Mouse (Mus musculus) left cerebral cortex, postnatal 14 days (tissue): ENCODE data around the gene Mat1a. TPM values are rescaled to one million over a fixed set of nuclear protein-coding genes. Genes with fewer than 3 reads are reported as not detected.

ENCODE experiments used
- DNase-seq, 2 experiments: peaks; one replicate each; pipeline ENCODE4 v3.0.0; 2021 to 2022; ENCODE audit warnings: low spot score in 2 of 2, mixed read lengths in 1 of 2
- intact Hi-C: fragments of 180-260 bp; cut with DNase I; formaldehyde crosslinking; loops from one replicate; pipeline ENCODE4 v1.15.1; 2025
- total RNA-seq, 2 experiments: library from RNA; stranded (reverse); gene quantifications; 2 replicates each; pipeline ENCODE4 v1.2.3; 2021

The Mat1a gene
- total RNA-seq, 2 experiments from 2014 or later: not detected

GRCm38 (mm10) chr14:41127997-41128396, 23.2 kb downstream of the Mat1a start:
- peak; percentile 41 to 52 for DNase-seq
- intact Hi-C loops: no loop called here

GRCm38 (mm10) chr14:41131540-41131939, 26.7 kb downstream of the Mat1a start, which contains the start of gene Sftpa1:
Gene Sftpa1, plus strand, starts transcription at chr14:41131782.
- no peak for DNase-seq
- intact Hi-C loops: no loop called here

DNA sequence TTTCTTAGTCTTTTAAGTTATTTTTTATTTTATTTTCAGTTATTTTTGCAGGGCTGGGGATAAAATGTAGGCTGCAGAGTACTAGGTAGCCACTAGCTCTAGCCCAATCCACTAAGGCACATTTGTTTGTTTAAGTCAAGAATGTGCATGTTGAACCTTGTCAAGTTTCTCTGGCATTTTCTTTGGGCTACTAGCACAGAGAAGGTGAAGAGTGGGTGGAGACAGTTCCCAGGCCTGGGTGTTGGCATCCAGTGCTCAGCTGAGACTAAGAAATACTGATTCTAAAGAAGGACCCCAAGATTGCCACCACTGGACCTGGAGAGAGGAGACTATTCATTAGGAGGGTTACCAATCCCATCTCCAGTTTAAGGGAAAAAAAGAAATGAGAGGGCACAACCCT, 32.2 kb downstream of the Mat1a start:
- DNase-seq: no peak
- intact Hi-C loops: no loop called here

DNA sequence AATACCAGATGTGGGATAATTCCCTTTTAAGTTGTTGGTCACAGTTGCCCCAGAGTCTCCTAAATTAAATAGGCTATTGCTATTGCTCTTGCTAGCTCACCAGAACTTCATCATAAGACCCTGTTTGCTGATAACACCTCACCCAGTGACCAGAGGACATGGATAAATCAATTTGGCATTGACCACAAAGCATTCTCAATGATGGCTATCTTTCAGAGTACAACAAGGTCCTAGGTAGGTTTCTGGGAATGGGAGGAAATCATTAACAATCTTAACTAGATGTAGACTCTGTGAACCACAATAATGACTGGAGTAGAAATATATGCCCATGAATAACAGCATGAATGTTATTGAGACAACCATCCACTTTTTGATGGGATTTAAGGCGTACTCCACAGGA, 35.9 kb downstream of the Mat1a start:
- no peak for DNase-seq
- intact Hi-C loops: no loop called here

DNA sequence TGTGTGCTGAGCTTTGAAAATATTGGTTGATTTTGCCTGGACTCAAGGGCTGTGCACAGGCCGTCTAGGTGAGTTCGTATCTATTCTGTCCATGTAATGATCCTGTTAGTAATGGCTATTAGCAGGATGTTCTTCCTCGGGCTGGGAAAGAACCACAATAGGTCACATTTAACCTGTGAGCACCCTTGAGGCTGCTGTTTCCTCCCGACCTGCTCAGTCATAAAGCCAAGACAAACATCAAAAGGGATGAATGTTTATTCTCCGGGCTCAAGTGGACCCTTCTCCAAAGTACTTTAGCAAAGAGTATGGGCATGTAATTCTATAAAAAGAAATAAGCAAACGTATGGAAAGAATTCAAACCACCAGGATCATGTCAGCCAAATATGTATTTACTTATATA, 41.2 kb downstream of the Mat1a start:
- no peak for DNase-seq
- intact Hi-C loops: no loop called here

GRCm38 (mm10) chr14:41146922-41147321, 42.1 kb downstream of the Mat1a start:
- intact Hi-C loops: no loop called here
- DNase-seq: no peak

DNA sequence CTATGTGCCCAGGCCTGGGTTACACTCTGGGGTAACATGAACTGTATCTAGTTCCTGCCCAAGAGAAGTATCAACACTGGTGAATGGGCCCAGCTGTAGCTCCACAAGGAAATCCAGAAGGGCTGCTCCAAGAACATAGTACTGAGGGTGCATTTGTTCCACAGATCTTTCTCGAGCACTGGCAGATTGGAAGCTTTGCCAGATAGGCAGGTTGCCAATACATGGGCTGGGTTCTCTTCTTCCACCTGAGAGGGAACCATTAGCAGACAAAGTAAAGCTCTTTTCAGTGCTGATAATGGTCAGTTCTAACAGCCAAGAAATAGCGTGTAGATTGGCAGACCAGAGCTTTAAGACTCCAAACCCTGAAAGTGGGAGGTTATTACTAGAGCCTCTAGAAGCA, 42.5 kb downstream of the Mat1a start:
- intact Hi-C loops: no loop called here
- no peak for DNase-seq

DNA sequence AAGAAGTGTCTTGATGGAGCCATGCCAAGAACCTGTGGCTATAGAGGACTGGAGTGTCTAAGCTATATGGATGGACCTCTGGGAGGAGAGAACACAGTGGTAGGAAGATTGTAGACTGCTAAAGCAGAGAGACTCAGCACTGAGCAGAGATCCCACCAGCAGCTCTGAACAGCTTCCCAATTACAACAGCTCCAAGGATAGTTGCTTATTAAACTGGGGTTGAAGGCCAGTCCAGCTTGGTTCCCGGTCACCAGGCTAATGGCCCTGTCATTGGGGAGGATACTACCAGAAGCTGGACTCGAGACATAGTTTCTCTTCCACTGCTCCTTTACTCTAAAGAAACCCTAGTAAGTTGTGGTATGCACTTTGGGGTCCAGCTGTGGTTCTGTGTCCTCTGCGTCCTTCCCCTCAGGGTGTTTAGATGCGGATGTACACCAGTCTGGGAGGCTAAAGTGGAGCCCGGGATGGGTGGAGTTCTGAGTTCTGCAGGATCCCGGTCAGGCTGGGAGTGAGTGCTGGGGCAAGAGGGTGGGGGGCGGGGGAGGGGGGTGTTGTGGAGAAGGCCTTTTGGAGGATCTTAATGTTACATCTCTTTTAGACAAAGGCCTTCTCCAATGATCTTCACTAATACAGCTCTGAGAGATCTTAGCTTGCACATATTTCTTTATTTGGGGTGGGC, 46.5 kb downstream of the Mat1a start, which contains the start of gene Mbl1:
Gene Mbl1 (plus strand): TSS at position 239 of the 679 bp plus-strand sequence.
- intact Hi-C loops: no loop called here
- no peak for DNase-seq

DNA sequence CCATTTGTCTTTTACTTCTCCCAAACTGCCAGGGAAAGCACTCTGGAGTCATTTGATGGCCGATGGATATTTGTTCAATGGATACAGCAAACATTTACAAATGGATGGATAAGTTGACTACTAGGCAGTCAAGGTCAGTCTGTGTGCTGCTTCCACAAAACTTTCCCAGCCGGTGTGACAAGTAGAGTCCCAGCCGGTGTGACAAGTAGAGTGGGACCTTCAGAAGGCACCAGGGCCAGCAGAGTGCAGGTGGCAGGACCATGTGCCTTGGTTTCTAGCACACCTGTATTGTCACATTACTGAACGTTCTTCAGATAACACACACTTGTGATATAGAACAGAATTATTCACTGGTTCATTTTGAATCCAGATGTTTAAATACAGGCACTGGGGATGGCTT, 55.2 kb downstream of the Mat1a start:
- intact Hi-C loops: no loop called here

DNA sequence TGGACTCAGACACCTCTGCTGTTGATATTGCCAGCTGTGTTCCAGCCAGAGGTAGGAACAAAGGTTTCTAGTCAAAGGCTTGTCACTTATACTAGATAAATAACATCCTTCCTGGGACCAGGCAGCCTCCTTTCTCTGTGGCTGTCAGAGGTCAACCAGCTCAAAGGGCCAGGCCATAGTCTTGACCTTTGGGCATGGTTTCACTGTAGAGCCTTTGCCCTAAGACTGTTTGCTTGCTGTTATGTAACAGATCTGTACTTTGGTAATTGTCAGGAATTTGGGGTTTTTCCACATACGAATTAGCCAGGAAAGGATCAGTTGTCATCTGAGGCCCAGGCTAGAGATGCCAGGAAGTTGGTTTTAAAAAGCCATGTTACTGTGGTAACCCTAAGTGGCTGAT, 55.9 kb downstream of the Mat1a start:
- no peak for DNase-seq
- intact Hi-C loops: no loop called here

More for the DNA sequence above, 55.2 kb downstream of the Mat1a start:
- no peak for DNase-seq

DNA sequence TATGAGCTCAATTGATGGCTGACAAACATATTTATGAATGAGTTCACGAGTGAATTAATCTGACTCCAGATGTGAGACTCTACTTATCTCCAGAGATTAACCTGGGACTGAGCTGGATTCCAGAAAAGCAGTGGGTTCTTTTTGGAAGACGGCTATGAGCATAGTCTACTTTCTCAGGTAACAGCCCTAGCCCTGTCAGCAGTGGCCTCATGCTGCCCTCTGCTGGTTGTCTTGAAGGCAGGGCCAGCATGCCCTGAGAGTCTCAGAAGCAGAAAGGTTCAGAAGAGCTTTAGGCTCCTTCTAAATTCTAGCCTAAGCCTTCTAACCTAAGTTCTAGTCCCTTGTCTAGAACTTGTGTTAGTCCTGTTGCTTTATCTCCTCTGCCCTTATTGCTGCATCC, 57.8 kb downstream of the Mat1a start:
- intact Hi-C loops: no loop called here
- peak; percentile 5 to 8 for DNase-seq

GRCm38 (mm10) chr14:41167278-41167677, 62.4 kb downstream of the Mat1a start:
- no peak for DNase-seq
- intact Hi-C loops: no loop called here

DNA sequence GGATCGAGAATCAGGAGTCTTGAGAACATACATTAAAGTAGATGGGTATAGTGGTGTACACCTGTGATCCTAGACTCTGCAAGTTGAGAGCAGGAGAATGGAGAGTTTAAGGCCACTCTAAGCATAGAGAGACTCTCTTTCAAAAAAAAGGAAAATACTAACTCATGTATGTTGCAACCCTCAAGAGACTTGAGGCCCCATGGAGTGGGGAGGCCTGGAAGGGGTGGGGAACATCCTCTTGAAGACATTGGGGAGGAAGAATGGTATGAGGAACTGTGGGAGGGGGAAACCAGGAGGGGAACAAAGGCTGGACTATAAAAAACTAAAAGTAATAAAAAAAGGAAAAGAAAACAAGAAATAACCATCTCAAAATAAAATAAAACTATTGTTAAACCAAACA, 63.7 kb downstream of the Mat1a start:
- intact Hi-C loops: no loop called here

GRCm38 (mm10) chr14:41170514-41170913, 65.7 kb downstream of the Mat1a start:
- DNase-seq: no peak
- intact Hi-C loops: no loop called here

More for the DNA sequence above, 63.7 kb downstream of the Mat1a start:
- no peak for DNase-seq

Other genes starting within 250 kb of the Mat1a start
- gene Sh2d4b, start 211.8 kb upstream of the Mat1a start, total RNA-seq: 1 to 10 TPM; 2.4 to 3.7 TPM
- gene Tspan14, start 138.2 kb upstream of the Mat1a start, total RNA-seq: 10 to 100 TPM; 57.8 to 70.3 TPM
- 100 to 1,000 TPM; 103 to 105 TPM for gene Fam213a, start 91.2 kb upstream of the Mat1a start, total RNA-seq
- not detected for gene Dydc2, start 35.8 kb upstream of the Mat1a start, total RNA-seq
- not detected for gene Dydc1, start 32.1 kb upstream of the Mat1a start, total RNA-seq
- gene Sftpa1, start 26.7 kb downstream of the Mat1a start, total RNA-seq: not detected
- gene Mbl1, start 46.4 kb downstream of the Mat1a start, total RNA-seq: not detected
- not detected for gene Sftpd, start 80.1 kb downstream of the Mat1a start, total RNA-seq
- under 1 TPM in 1 of 2 experiments, not detected in 1; 0.22 TPM for gene Gm2832, start 173.8 kb downstream of the Mat1a start, total RNA-seq
- gene Gm5798, start 243.6 kb downstream of the Mat1a start, total RNA-seq: not detected